Mouse (Mus musculus) CH12.LX (cell line): ENCODE results near the gene Fhit. TPM values are rescaled to one million over a fixed set of nuclear protein-coding genes. Genes with fewer than 3 reads are reported as not detected.
"Not testable (repeated sequence)": the region's sequence is repeated elsewhere in the genome, so short reads cannot be mapped to it uniquely, and the experiment has no call there.

Source experiments
- DNase-seq: peaks from one replicate; pipeline ENCODE4 v3.0.0-alpha.2; 2013; ENCODE audit errors: extremely low read depth
- H3K27ac ChIP-seq: 2 replicates; pipeline ENCODE4 v1.5.1; 2012; ENCODE audit warnings: low read depth, mild to moderate bottlenecking, control low read depth, moderate library complexity; ENCODE audit not compliant: insufficient read depth
- H3K27me3 ChIP-seq: replicated peaks from 2 replicates; pipeline ENCODE3; 2012; ENCODE audit warnings: inconsistent platforms
- H3K36me3 ChIP-seq, 2 experiments: replicated peaks in 1 of 2; 2 replicates each; pipeline versions ENCODE3 to v1.6.1; 2012; ENCODE audit warnings: inconsistent platforms in 1 of 2, low read length in 1 of 2, mild to moderate bottlenecking in 1 of 2, mixed read lengths in 1 of 2, moderate library complexity in 1 of 2; ENCODE audit not compliant: control insufficient read depth in 1 of 2, insufficient read depth in 1 of 2
- H3K4me1 ChIP-seq, 2 experiments: 2 replicates each; pipeline ENCODE4 v1.6.1; 2012; ENCODE audit warnings: inconsistent platforms in 1 of 2, moderate library complexity in 1 of 2; ENCODE audit not compliant: insufficient read depth in 2 of 2, control insufficient read depth in 1 of 2
- H3K4me2 ChIP-seq: 2 replicates; pipeline ENCODE4 v1.6.1; 2012; ENCODE audit warnings: low read depth, mild to moderate bottlenecking, control low read depth; ENCODE audit not compliant: poor library complexity, insufficient read depth, severe bottlenecking
- H3K4me3 ChIP-seq, 3 experiments: fragments of 150-350 bp in 1 of 3; sonication (generic) in 1 of 3; replicated peaks in 1 of 3; 2 replicates each; pipeline versions ENCODE3 to v1.5.1; 2011 to 2012; ENCODE audit warnings: low read depth in 2 of 3, low read length in 2 of 3, mild to moderate bottlenecking in 2 of 3, moderate library complexity in 2 of 3, control low read depth in 1 of 3, improper control_type of control experiment in 1 of 3, inconsistent platforms in 1 of 3, mixed read lengths in 1 of 3; ENCODE audit not compliant: poor library complexity in 1 of 3
- H3K79me2 ChIP-seq: replicated peaks from 2 replicates; pipeline ENCODE4 v1.6.1; 2012; ENCODE audit warnings: mild to moderate bottlenecking, moderate library complexity; ENCODE audit not compliant: control insufficient read depth, poor library complexity, insufficient read depth, severe bottlenecking; ENCODE audit errors: extremely low read depth
- H3K9ac ChIP-seq: 2 replicates; pipeline ENCODE4 v1.6.1; 2012; ENCODE audit warnings: low read depth, mild to moderate bottlenecking, control low read depth, moderate library complexity; ENCODE audit not compliant: insufficient read depth
- H3K9me3 ChIP-seq: replicated peaks from 2 replicates; pipeline ENCODE3; 2012; ENCODE audit warnings: low read length, inconsistent platforms, mixed read lengths
- BHLHE40 ChIP-seq: IDR thresholded peaks from 2 replicates; pipeline ENCODE4 v1.6.1; 2011; ENCODE audit warnings: mild to moderate bottlenecking, low read depth, low read length, improper control_type of control experiment
- E2F4 ChIP-seq: IDR thresholded peaks from 2 replicates; pipeline ENCODE4 v1.6.1; 2011; ENCODE audit warnings: low read depth, low read length, improper control_type of control experiment; ENCODE audit not compliant: insufficient replicate concordance
- HCFC1 ChIP-seq: IDR thresholded peaks from 2 replicates; pipeline ENCODE4 v1.6.1; 2012; ENCODE audit warnings: low read depth, mild to moderate bottlenecking, inconsistent platforms, low read length, improper control_type of control experiment
- IRF4 ChIP-seq: IDR thresholded peaks from 2 replicates; pipeline ENCODE4 v1.6.1; 2014; ENCODE audit warnings: low read depth, mild to moderate bottlenecking, inconsistent platforms, low read length, improper control_type of control experiment
- MYC ChIP-seq: IDR thresholded peaks from 2 replicates; pipeline ENCODE4 v1.6.1; 2011; ENCODE audit warnings: low read depth, mild to moderate bottlenecking, improper control_type of control experiment, low read length
- NRF1 ChIP-seq: IDR thresholded peaks from 2 replicates; pipeline ENCODE4 v1.6.1; 2014; ENCODE audit warnings: low read depth, mild to moderate bottlenecking, inconsistent platforms, low read length, improper control_type of control experiment, moderate library complexity
- POLR2A ChIP-seq: IDR thresholded peaks from 2 replicates; pipeline ENCODE4 v1.6.1; 2011; ENCODE audit warnings: low read depth, mild to moderate bottlenecking, improper control_type of control experiment, low read length
- RAD21 ChIP-seq: IDR thresholded peaks from 2 replicates; pipeline ENCODE4 v1.6.1; 2011; ENCODE audit warnings: low read depth, mild to moderate bottlenecking, low read length, improper control_type of control experiment, moderate library complexity
- SIN3A ChIP-seq: IDR thresholded peaks from 2 replicates; pipeline ENCODE4 v1.6.1; 2012; ENCODE audit warnings: low read length, improper control_type of control experiment, inconsistent platforms
- USF2 ChIP-seq: conservative IDR thresholded peaks from 2 replicates; pipeline ENCODE4 v1.6.1; 2011; ENCODE audit warnings: low read depth, low read length, improper control_type of control experiment
- dilution Hi-C: fragments of 300-500 bp; cut with MboI; formaldehyde crosslinking; loops from 2 replicates; pipeline ENCODE4 v1.14.3; 2020; ENCODE audit warnings: low sequenced_read_pairs; ENCODE audit not compliant: extremely low pct_unique_long_range_greater_than_20kb, extremely low pct_ligation_motif_present
- in situ Hi-C: fragments of 300-500 bp; cut with MboI; formaldehyde crosslinking; loops from 3 replicates; pipeline ENCODE4 v1.14.3; 2019; ENCODE audit warnings: low sequenced_read_pairs, low pct_ligation_motif_present, low pct_unique_long_range_greater_than_20kb, mixed read lengths
- polyA plus RNA-seq: library from polyadenylated mRNA; unstranded; fragments of >175 nt; gene quantifications from 2 replicates; pipeline ENCODE4 v1.2.1, GENCODE M21; 2012; ENCODE audit warnings: low read depth; ENCODE audit not compliant: insufficient read length
- total RNA-seq, 2 experiments: library from RNA; depleted of rRNA; stranded (reverse); fragments of 300-350 nt in 1 of 2; fragments of >200 nt in 1 of 2; gene quantifications; 2 replicates each; pipeline ENCODE4 v1.2.3; 2012 to 2014

Fhit gene
- total and polyA plus RNA-seq, 3 experiments, result 0.64 to 1.9 (median 0.64) TPM

GRCm38 (mm10) chr14:9852041-9852440 is 1309.8 kb downstream of the Fhit start:
- H3K9ac ChIP-seq, result no peak overlapping the region
- dilution Hi-C loops, result no loop called here
- TF ChIP-seq IRF4 (no peak), POLR2A (no peak), BHLHE40 (no peak), HCFC1 (no peak), RAD21 (no peak), USF2 (no peak), NRF1 (no peak), SIN3A (no peak), MYC (no peak), E2F4 (no peak)
- TF ChIP-seq, all 38 proteins: peak for 0
- Histone ChIP-seq H3K4me3 (no peak overlapping the region), H3K9me3 (no peaks in the 10 kb centered on the region), H3K4me2 (no peak overlapping the region), H3K27ac (no peak overlapping the region), H3K79me2 (no peaks in the 10 kb centered on the region), H3K4me1 (peaks cover 0 to 4% of the 10 kb centered on the region in 2 experiments; a peak in 1 of 4 replicates), H3K36me3 (no peaks in the 10 kb centered on the region), H3K27me3 (no peaks in the 10 kb centered on the region)
- in situ Hi-C loops, result no loop called here
- no peak for DNase-seq

DNA sequence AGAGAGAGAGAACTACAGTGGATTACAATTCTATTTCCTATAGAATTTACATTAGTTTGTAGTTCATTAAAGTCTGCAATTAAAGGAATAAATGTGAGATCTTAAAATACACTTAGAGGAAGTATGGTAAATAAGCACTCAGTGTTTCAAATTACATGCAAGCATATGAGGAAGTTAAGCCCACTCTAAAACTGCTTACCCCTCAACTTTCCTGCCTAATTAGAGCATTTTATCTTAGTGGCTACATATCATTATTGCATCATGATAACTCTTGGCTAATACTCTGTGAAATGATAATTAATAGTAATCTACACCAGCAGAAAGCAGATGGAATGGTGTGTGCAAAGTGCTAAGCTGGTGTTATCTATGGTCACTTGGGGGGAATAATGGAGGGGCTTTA is 1329.5 kb downstream of the Fhit start:
- Histone ChIP-seq H3K27ac (no peak overlapping the region), H3K4me3 (no peak overlapping the region), H3K9me3 (no peaks in the 10 kb centered on the region), H3K4me1 (peaks cover 0 to 6% of the 10 kb centered on the region in 2 experiments; a peak in 1 of 4 replicates), H3K4me2 (no peak overlapping the region), H3K36me3 (no peaks in the 10 kb centered on the region), H3K79me2 (no peaks in the 10 kb centered on the region), H3K27me3 (no peaks in the 10 kb centered on the region), H3K9ac (no peak overlapping the region)
- TF ChIP-seq POLR2A (no peak), IRF4 (no peak)
- in situ Hi-C loops (no loop called here), dilution Hi-C loops (no loop called here)
- DNase-seq, result no peak

DNA sequence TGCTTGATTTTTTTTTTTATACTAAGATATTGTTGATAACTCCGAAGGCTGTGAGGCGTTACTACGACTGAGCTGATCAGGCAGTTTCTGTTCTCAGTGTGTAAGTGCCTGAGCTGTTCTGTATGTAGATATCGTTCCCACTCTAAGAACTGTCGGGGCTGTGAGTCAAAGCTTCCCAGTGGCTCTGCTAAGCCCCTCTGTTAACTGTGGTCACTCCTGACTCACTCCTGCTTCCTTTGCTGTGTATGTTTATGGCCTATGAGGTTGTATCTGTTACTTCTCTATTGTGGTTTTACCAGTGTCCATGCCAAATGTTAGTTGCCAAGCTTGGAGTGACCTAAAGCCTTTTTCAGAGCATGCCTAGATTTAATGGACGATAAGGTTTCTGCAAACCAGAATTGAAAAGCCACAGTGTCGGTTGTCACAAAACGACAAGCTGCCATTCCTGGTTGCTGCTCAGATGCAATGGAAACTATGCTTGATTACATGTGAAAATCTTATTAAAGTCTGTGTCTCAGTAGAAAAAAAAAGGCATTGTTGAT is 1333.1 kb downstream of the Fhit start:
- H3K4me2 ChIP-seq, H3K27ac ChIP-seq, H3K4me1 ChIP-seq, H3K36me3 ChIP-seq, in situ Hi-C loops, H3K9ac ChIP-seq, H3K4me3 ChIP-seq, DNase-seq, H3K27me3 ChIP-seq, H3K79me2 ChIP-seq, H3K9me3 ChIP-seq, dilution Hi-C loops: not testable (repeated sequence)
